Mouse (Mus musculus): ENCODE results near the gene Rpl5. TPM values are rescaled to one million over a fixed set of nuclear protein-coding genes. Genes with fewer than 3 reads are reported as not detected.

The Rpl5 gene
- total and polyA plus RNA-seq, 3 experiments = 54.0 to 875 (median 329) TPM

- Histone ChIP-seq H3K36me3 (replicated peaks) (peaks cover 31% of the 10 kb centered on the region), H3K4me1 (ENCODE audit: insufficient read depth, low read depth, low read length) (peaks cover 43% of the 10 kb centered on the region), H3K9me3 (replicated peaks) (no peaks in the 10 kb centered on the region), H3K4me3 (ENCODE audit: low read depth, low read length) (no peak overlapping the region), H3K27me3 (ENCODE audit: insufficient read depth, low read length) (no peaks in the 10 kb centered on the region)
- DNase-seq (ENCODE audit: low spot score) (no peak), ATAC-seq (ENCODE audit: extremely low read depth, insufficient number of reproducible peaks, low FRiP score, poor library complexity, severe bottlenecking) (no peak)
- no peak for TF ChIP-seq CTCF (IDR thresholded peaks at IDR 0.05; ENCODE audit: low read depth, low read length)
- no peak for TF ChIP-seq TAL1 (conservative IDR thresholded peaks at IDR 0.05; ENCODE audit: low read depth, low read length)
- TF ChIP-seq GATA1 (IDR thresholded peaks at IDR 0.05; ENCODE audit: borderline replicate concordance, low read length) = no peak
- TF ChIP-seq GATA2 (IDR thresholded peaks at IDR 0.05; ENCODE audit: borderline replicate concordance, low read depth, low read length) = no peak
- TF ChIP-seq POLR2AphosphoS5 (IDR thresholded peaks at IDR 0.05; ENCODE audit: insufficient replicate concordance, low read depth, low read length) = no peak
These were observed 38.6 kb downstream of the Rpl5 start for GRCm38 (mm10) chr5:107938886-107939285.

DNA sequence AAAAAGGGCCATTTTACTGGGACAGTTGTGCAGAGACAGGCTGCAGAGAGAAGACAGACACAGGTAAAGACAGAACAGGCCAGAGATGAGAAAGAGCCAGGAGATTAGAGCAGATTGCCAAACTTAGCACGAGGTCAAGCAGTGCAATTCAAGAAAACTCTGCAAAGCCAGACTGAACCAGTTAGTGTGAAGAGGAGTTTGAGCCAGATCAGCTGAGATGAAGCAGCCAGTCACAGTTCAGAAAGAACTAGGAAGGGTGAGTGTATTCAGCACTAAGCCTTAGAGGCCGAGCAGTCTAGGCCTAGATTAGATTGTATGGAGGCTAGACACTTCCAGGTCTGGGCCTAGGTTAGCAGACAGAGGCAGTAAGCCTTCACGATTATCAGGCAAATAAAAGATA is 39.4 kb downstream of the Rpl5 start:
- DNase-seq (ENCODE audit: low spot score) = no peak
- H3K4me3 ChIP-seq (ENCODE audit: low read depth, low read length) = no peak overlapping the region
- H3K9me3 ChIP-seq (replicated peaks) = no peaks in the 10 kb centered on the region
- H3K36me3 ChIP-seq (replicated peaks) = peaks cover 35% of the 10 kb centered on the region
- H3K4me1 ChIP-seq (ENCODE audit: insufficient read depth, low read depth, low read length) = peaks cover 47% of the 10 kb centered on the region
- H3K27me3 ChIP-seq (ENCODE audit: insufficient read depth, low read length) = no peaks in the 10 kb centered on the region
- no peak for ATAC-seq (ENCODE audit: extremely low read depth, insufficient number of reproducible peaks, low FRiP score, poor library complexity, severe bottlenecking)
- no peak for TF ChIP-seq GATA2 (IDR thresholded peaks at IDR 0.05; ENCODE audit: borderline replicate concordance, low read depth, low read length)
- no peak for TF ChIP-seq GATA1 (IDR thresholded peaks at IDR 0.05; ENCODE audit: borderline replicate concordance, low read length)
- TF ChIP-seq CTCF (IDR thresholded peaks at IDR 0.05; ENCODE audit: low read depth, low read length) = no peak
- no peak for TF ChIP-seq TAL1 (conservative IDR thresholded peaks at IDR 0.05; ENCODE audit: low read depth, low read length)
- TF ChIP-seq POLR2AphosphoS5 (IDR thresholded peaks at IDR 0.05; ENCODE audit: insufficient replicate concordance, low read depth, low read length) = no peak

GRCm38 (mm10) chr5:107941222-107941621 is 40.9 kb downstream of the Rpl5 start:
- DNase-seq (ENCODE audit: low spot score) (no peak), ATAC-seq (ENCODE audit: extremely low read depth, insufficient number of reproducible peaks, low FRiP score, poor library complexity, severe bottlenecking) (peak; percentile 90)
- peaks cover 45% of the 10 kb centered on the region for H3K4me1 ChIP-seq (ENCODE audit: insufficient read depth, low read depth, low read length)
- H3K27me3 ChIP-seq (ENCODE audit: insufficient read depth, low read length) = no peaks in the 10 kb centered on the region
- H3K4me3 ChIP-seq (ENCODE audit: low read depth, low read length) = no peak overlapping the region
- H3K36me3 ChIP-seq (replicated peaks) = peaks cover 41% of the 10 kb centered on the region
- H3K9me3 ChIP-seq (replicated peaks) = no peaks in the 10 kb centered on the region
- TF ChIP-seq GATA2 (IDR thresholded peaks at IDR 0.05; ENCODE audit: borderline replicate concordance, low read depth, low read length) (no peak), TAL1 (conservative IDR thresholded peaks at IDR 0.05; ENCODE audit: low read depth, low read length) (no peak), GATA1 (IDR thresholded peaks at IDR 0.05; ENCODE audit: borderline replicate concordance, low read length) (no peak), CTCF (IDR thresholded peaks at IDR 0.05; ENCODE audit: low read depth, low read length) (no peak), POLR2AphosphoS5 (IDR thresholded peaks at IDR 0.05; ENCODE audit: insufficient replicate concordance, low read depth, low read length) (no peak)

- no peak for ATAC-seq (ENCODE audit: extremely low read depth, insufficient number of reproducible peaks, low FRiP score, poor library complexity, severe bottlenecking)
- Histone ChIP-seq H3K36me3 (replicated peaks) (peaks cover 54% of the 10 kb centered on the region), H3K27me3 (ENCODE audit: insufficient read depth, low read length) (no peaks in the 10 kb centered on the region), H3K4me1 (ENCODE audit: insufficient read depth, low read depth, low read length) (peaks cover 51% of the 10 kb centered on the region), H3K4me3 (ENCODE audit: low read depth, low read length) (no peak overlapping the region), H3K9me3 (replicated peaks) (no peaks in the 10 kb centered on the region)
- no peak for DNase-seq (ENCODE audit: low spot score)
- TF ChIP-seq CTCF (IDR thresholded peaks at IDR 0.05; ENCODE audit: low read depth, low read length) = no peak
- no peak for TF ChIP-seq TAL1 (conservative IDR thresholded peaks at IDR 0.05; ENCODE audit: low read depth, low read length)
- no peak for TF ChIP-seq POLR2AphosphoS5 (IDR thresholded peaks at IDR 0.05; ENCODE audit: insufficient replicate concordance, low read depth, low read length)
- TF ChIP-seq GATA2 (IDR thresholded peaks at IDR 0.05; ENCODE audit: borderline replicate concordance, low read depth, low read length) = no peak
- no peak for TF ChIP-seq GATA1 (IDR thresholded peaks at IDR 0.05; ENCODE audit: borderline replicate concordance, low read length)
These were observed 42.6 kb downstream of the Rpl5 start for GRCm38 (mm10) chr5:107942941-107943340.

DNA sequence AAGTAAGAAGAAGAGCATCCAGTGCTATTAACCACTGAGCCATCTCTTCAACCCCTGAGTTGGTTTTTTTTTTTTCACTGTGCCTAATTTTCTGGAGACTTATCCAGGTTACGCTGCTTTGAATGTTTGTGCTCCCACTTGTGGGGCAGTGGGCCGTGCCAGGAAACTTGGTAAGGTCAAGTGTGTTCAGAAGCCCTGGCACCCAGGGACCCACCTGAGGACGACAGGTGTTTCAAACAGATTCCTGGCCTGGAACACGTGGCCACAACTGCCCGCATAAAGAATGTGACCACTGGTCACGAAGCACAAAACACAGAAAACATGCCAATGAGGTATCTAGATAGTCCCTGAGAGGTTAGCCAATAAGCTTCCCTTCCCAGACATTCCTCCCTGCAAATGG is 43.2 kb downstream of the Rpl5 start:
- TF ChIP-seq POLR2AphosphoS5 (IDR thresholded peaks at IDR 0.05; ENCODE audit: insufficient replicate concordance, low read depth, low read length) (no peak), GATA2 (IDR thresholded peaks at IDR 0.05; ENCODE audit: borderline replicate concordance, low read depth, low read length) (no peak), GATA1 (IDR thresholded peaks at IDR 0.05; ENCODE audit: borderline replicate concordance, low read length) (no peak), TAL1 (conservative IDR thresholded peaks at IDR 0.05; ENCODE audit: low read depth, low read length) (no peak), CTCF (IDR thresholded peaks at IDR 0.05; ENCODE audit: low read depth, low read length) (no peak)
- peaks cover 51% of the 10 kb centered on the region for H3K4me1 ChIP-seq (ENCODE audit: insufficient read depth, low read depth, low read length)
- H3K4me3 ChIP-seq (ENCODE audit: low read depth, low read length) = no peak overlapping the region
- no peak for ATAC-seq (ENCODE audit: extremely low read depth, insufficient number of reproducible peaks, low FRiP score, poor library complexity, severe bottlenecking)
- DNase-seq (ENCODE audit: low spot score) = no peak
- H3K9me3 ChIP-seq (replicated peaks) = no peaks in the 10 kb centered on the region
- H3K27me3 ChIP-seq (ENCODE audit: insufficient read depth, low read length) = no peaks in the 10 kb centered on the region
- H3K36me3 ChIP-seq (replicated peaks) = peaks cover 55% of the 10 kb centered on the region

DNA sequence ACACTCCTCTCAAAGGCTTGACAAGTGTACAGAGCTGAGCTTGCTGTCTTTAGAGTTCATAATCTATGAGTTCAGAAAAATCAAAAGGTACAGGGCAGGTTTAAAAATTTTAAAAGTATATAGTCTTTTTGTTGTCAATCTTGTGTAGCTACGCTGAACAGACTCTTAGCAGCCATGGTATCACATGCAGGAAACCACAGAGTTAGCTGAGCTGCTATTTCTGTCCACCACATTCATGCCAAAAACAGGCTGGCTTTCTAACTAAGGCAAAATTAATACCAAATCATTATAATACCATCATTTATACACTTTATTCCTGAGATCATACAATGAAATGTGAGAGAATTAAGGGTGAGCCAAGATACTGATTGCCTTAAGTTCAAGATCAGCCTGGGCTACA is 46.2 kb downstream of the Rpl5 start:
- ATAC-seq (ENCODE audit: extremely low read depth, insufficient number of reproducible peaks, low FRiP score, poor library complexity, severe bottlenecking) = no peak
- no peak overlapping the region for H3K4me3 ChIP-seq (ENCODE audit: low read depth, low read length)
- H3K36me3 ChIP-seq (replicated peaks) = peaks cover 60% of the 10 kb centered on the region
- H3K9me3 ChIP-seq (replicated peaks) = no peaks in the 10 kb centered on the region
- H3K4me1 ChIP-seq (ENCODE audit: insufficient read depth, low read depth, low read length) = peaks cover 58% of the 10 kb centered on the region
- no peak for TF ChIP-seq GATA2 (IDR thresholded peaks at IDR 0.05; ENCODE audit: borderline replicate concordance, low read depth, low read length)
- no peak for TF ChIP-seq TAL1 (conservative IDR thresholded peaks at IDR 0.05; ENCODE audit: low read depth, low read length)
- no peak for TF ChIP-seq GATA1 (IDR thresholded peaks at IDR 0.05; ENCODE audit: borderline replicate concordance, low read length)
- TF ChIP-seq CTCF (IDR thresholded peaks at IDR 0.05; ENCODE audit: low read depth, low read length) = no peak
- TF ChIP-seq POLR2AphosphoS5 (IDR thresholded peaks at IDR 0.05; ENCODE audit: insufficient replicate concordance, low read depth, low read length) = no peak
- no peaks in the 10 kb centered on the region for H3K27me3 ChIP-seq (ENCODE audit: insufficient read depth, low read length)
- DNase-seq (ENCODE audit: low spot score) = no peak

Data from G1E (cell line).